Mouse (Mus musculus) testis, adult 2 months (tissue): ENCODE data around the gene Dnase2a. TPM values are rescaled to one million over a fixed set of nuclear protein-coding genes. Genes with fewer than 3 reads are reported as not detected.
A peak's percentile ranks its signal among the peaks of the same experiment; 100 is the strongest.

ENCODE experiments used
- H3K27ac ChIP-seq: fragments of 200-500 bp; 2 replicates; pipeline ENCODE4 v1.5.1; 2012; ENCODE audit warnings: low read depth, low read length; ENCODE audit not compliant: control insufficient read depth, insufficient read depth
- H3K27me3 ChIP-seq: fragments of 200-500 bp; 2 replicates; pipeline ENCODE4 v1.6.1; 2012; ENCODE audit warnings: mild to moderate bottlenecking, low read length, moderate library complexity; ENCODE audit not compliant: control insufficient read depth, insufficient read depth
- H3K36me3 ChIP-seq: fragments of 200-500 bp; 2 replicates; pipeline ENCODE4 v1.6.1; 2012; ENCODE audit warnings: mild to moderate bottlenecking, low read length; ENCODE audit not compliant: control insufficient read depth, insufficient read depth
- H3K4me1 ChIP-seq: fragments of 200-500 bp; 2 replicates; pipeline ENCODE4 v1.6.1; 2012; ENCODE audit warnings: low read length; ENCODE audit not compliant: control insufficient read depth, insufficient read depth
- H3K4me3 ChIP-seq: fragments of 200-500 bp; 2 replicates; pipeline ENCODE4 v1.5.1; 2012; ENCODE audit warnings: low read depth, mild to moderate bottlenecking, low read length, moderate library complexity, mixed read lengths; ENCODE audit not compliant: control insufficient read depth
- CTCF ChIP-seq: fragments of 200-500 bp; IDR thresholded peaks from 2 replicates; pipeline ENCODE4 v1.5.1; 2012; ENCODE audit warnings: low read depth, mild to moderate bottlenecking, inconsistent platforms, low read length, moderate library complexity; ENCODE audit not compliant: control insufficient read depth, insufficient read depth, insufficient replicate concordance
- POLR2A ChIP-seq: fragments of 200-500 bp; IDR thresholded peaks from 2 replicates; pipeline ENCODE4 v1.6.1; 2012; ENCODE audit warnings: low read depth, mild to moderate bottlenecking, inconsistent platforms, low read length, moderate library complexity; ENCODE audit not compliant: control insufficient read depth
- polyA plus RNA-seq: library from polyadenylated mRNA; depleted of rRNA; stranded (reverse); fragments of >200 nt; gene quantifications from 2 replicates; pipeline ENCODE4 v1.2.3, GENCODE M21; 2012

The Dnase2a gene
- polyA plus RNA-seq, 1 experiment = 1.6 TPM

GRCm38 (mm10) chr8:84937620-84938485, 29.5 kb downstream of the Dnase2a start:
- Histone ChIP-seq H3K27me3 (no peaks in the 10 kb centered on the region), H3K4me1 (peaks cover 18% of the 10 kb centered on the region), H3K4me3 (no peak overlapping the region), H3K27ac (no peak overlapping the region), H3K36me3 (no peaks in the 10 kb centered on the region)
- TF ChIP-seq CTCF (no peak), POLR2A (no peak)

DNA sequence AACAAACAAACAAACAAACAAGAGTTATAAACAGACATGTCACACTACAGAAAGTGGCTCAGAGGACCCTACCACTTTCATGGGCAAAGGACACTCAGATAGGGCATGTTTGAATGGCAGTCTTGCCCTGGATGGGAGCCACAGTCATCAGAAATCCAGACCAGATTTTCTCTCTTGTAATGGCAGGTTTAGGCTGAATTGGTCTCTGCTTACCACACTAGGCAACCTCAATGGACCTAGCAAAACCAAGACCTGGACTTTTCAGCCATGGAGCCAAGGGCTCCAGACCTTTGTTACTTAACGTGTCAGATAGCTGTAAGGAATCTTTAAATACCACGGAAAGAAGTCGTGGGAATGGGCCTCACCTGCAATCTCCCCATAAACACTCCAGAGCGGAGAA, 35.3 kb downstream of the Dnase2a start:
- peak overlapping the region; percentile 29; the same call in 1 of the 2 replicates for H3K4me3 ChIP-seq
- H3K27me3 ChIP-seq = peaks cover 2% of the 10 kb centered on the region; the same call in 1 of the 2 replicates
- peaks cover 24% of the 10 kb centered on the region for H3K4me1 ChIP-seq
- H3K36me3 ChIP-seq = no peaks in the 10 kb centered on the region
- TF ChIP-seq POLR2A (no peak), CTCF (no peak)
- peak overlapping the region; percentile 95 for H3K27ac ChIP-seq

- TF ChIP-seq CTCF (no peak), POLR2A (peak; percentile 32; the same call in 1 of the 2 replicates)
- Histone ChIP-seq H3K27me3 (peaks cover 2% of the 10 kb centered on the region; the same call in 1 of the 2 replicates), H3K4me1 (peaks cover 24% of the 10 kb centered on the region), H3K4me3 (peak overlapping the region; percentile 76), H3K27ac (peak overlapping the region; percentile 95), H3K36me3 (no peaks in the 10 kb centered on the region)
Observed at GRCm38 (mm10) chr8:84944478-84945160, 36.3 kb downstream of the Dnase2a start.

- H3K4me3 ChIP-seq = peak overlapping the region; percentile 28
- TF ChIP-seq POLR2A = no peak
- TF ChIP-seq CTCF = no peak
- H3K4me1 ChIP-seq = peaks cover 24% of the 10 kb centered on the region
- H3K27me3 ChIP-seq = peaks cover 2% of the 10 kb centered on the region; the same call in 1 of the 2 replicates
- H3K36me3 ChIP-seq = no peaks in the 10 kb centered on the region
- no peak overlapping the region for H3K27ac ChIP-seq
Observed at GRCm38 (mm10) chr8:84945235-84945632, 36.9 kb downstream of the Dnase2a start.

DNA sequence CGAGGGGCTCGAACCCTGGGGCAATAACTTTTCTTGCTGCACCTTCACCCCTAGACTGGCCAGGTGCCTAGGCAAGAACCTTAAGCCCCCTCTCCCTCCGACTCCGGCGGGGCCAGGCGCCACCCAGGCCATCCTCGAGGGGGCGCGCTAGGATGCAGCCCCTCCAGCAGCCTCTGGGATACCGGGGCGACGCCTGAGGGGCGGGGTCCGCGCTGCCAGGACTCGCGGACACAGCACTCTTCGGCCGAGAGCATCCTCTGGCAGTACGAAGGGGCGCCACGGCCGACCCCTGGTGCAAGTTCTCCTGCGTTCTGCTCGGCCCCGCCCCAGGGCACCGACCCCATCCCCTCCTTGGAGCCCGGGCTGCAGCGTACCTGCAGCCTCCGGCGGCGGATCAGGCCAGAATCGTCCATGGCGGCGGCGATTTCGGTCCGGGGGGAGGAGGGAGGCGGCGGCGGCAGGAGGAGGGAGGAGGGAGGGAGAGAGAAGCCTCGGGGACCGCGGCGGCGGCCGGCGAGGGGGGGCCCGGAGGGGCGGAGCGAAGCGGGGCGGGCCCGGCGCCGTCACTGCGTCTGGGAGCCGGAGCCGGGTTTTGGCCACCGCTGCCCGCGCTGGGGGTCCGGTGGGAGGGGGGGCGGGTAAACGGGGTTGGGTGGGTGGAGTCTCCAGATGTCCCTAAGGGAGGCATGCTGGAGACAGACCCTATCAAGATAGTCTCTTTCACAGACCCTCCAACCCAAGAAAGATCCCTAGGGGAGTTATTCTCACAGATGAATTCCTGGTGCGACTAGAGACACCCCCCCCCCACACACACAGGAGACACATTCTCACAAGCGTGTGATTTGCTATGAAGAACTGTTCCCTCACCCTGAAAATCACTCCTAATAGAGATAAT, 37.5 kb downstream of the Dnase2a start:
- peak; percentile 26; the same call in 1 of the 2 replicates for TF ChIP-seq CTCF
- TF ChIP-seq POLR2A = no peak
- Histone ChIP-seq H3K27me3 (peaks cover 2% of the 10 kb centered on the region; the same call in 1 of the 2 replicates), H3K36me3 (no peaks in the 10 kb centered on the region), H3K4me1 (peaks cover 24% of the 10 kb centered on the region), H3K4me3 (peak overlapping the region; percentile 15), H3K27ac (no peak overlapping the region)

DNA sequence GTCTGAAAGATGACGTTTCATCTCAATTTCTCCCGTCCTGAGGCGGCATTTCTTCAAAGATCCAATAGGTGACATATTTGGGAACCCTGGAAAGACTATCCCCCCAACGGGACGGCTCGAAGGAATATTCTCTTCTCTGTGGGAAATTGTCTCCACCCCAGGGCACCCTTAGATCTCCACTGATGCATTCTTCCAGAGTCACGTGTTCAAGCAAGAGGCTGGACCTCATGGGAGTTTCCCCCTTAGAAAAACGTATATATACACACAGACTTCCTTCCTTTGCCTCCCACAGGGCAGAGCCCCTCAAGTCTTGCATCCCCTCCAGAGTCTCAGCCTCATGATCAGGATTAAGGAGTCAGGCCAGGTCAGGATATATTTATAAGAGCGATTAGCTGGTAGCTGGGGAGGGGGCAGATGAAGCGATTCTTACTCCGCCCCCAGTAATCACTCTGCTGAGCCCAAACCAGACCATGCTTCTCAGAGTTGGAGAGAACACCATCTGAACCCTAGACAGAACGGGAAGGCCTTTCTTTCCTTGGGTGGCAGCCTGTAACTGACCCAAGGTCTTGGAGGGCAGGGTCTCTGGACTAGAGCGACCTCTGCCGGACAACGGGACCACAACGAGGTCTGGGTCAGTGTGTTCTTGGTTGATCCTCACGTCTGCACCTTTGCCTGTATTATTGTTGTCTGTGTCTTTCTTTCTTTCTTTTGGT, 38.3 kb downstream of the Dnase2a start, which contains the start of gene Rtbdn:
Gene Rtbdn (plus strand): TSS at position 464 of the 713 bp plus-strand sequence.
- Histone ChIP-seq H3K36me3 (no peaks in the 10 kb centered on the region), H3K27ac (no peak within 1 kb of the TSS), H3K27me3 (peaks cover 2% of the 10 kb centered on the region; the same call in 1 of the 2 replicates), H3K4me3 (peak within 1 kb of the TSS; percentile 15), H3K4me1 (peaks cover 24% of the 10 kb centered on the region)
- TF ChIP-seq POLR2A (no peak), CTCF (peak; percentile 50; the same call in 1 of the 2 replicates)

DNA sequence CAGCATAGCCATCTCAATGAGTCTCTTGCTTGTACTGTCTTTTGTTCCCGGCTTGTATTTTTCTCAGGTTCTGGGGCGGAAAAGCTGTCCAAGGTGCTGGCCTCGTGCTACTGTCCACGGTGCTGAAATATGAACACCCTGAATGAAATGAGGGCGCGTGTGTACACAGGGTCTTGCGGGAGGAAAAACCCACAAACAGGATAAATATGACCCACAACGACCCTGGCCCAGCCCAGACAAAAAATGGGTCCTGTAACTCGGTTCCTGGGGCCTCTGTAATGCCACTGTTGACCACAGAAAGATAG, 38.8 kb downstream of the Dnase2a start:
- Histone ChIP-seq H3K36me3 (no peaks in the 10 kb centered on the region), H3K4me1 (peaks cover 24% of the 10 kb centered on the region), H3K27me3 (peaks cover 2% of the 10 kb centered on the region; the same call in 1 of the 2 replicates), H3K4me3 (no peak overlapping the region), H3K27ac (no peak overlapping the region)
- TF ChIP-seq CTCF (no peak), POLR2A (0 out of 2 replicates have a peak, but pooled peaks have one; percentile 9)
